Mouse (Mus musculus): ENCODE data around the gene Insm1. TPM values are rescaled to one million over a fixed set of nuclear protein-coding genes. Genes with fewer than 3 reads are reported as not detected.

The Insm1 gene
- polyA plus RNA-seq, 1 experiment from 2014 or later, result 1.7 TPM

DNA sequence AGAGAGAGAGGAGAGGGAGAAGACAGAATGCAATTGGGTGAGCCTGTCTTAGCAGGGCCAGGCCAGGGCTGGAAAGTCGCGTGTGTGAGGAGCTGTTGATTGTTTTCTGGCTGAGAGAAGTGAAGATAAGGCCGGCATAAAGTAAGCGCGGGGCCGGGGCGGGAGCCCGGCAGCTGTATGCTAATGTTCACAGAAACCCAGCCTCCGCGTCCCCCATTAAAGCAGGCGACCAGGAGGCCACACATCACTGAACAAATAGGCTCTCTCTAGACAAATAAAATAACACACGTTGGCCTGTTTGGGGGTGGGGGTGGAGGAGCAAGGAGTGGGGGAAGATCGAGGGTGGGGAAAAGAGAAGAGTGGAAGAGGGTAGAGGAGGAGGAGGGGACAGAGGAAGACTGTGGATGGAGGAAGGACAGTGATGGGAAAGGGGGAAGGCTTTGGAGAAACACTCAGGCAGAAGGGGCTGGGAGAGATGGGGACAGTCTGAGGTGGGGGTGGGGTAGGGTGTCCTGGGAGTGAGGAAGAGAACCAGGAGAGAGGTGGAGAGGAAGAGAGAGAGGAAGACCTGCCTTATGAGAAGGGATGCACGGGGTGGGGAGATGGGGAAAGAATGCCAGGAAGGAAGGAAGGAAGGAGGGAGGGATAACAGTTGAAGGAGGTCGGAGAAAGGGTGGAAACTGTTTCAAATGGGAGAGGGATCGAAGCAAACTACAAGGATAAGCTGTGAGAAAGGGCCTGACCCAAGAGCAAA, 4.3 kb upstream of the Insm1 start:
- ATAC-seq (ENCODE audit: insufficient number of reproducible peaks, low FRiP score, low TSS enrichment, low read depth), result no peak
- Histone ChIP-seq H3K27me3 (peaks cover 75% of the 10 kb centered on the region), H3K4me3 (replicated peaks) (no peak overlapping the region), H3K36me3 (no peaks in the 10 kb centered on the region), H3K4me2 (replicated peaks) (peak overlapping the region; percentile 47; the same call in 1 of the 2 replicates), H3K4me1 (peaks cover 28% of the 10 kb centered on the region), H3K9ac (no peak overlapping the region), H3K27ac (replicated peaks) (no peak overlapping the region), H3K9me3 (replicated peaks) (no peaks in the 10 kb centered on the region)
- 5% methylated on average over 16 of the region's 16 CpGs for WGBS

DNA sequence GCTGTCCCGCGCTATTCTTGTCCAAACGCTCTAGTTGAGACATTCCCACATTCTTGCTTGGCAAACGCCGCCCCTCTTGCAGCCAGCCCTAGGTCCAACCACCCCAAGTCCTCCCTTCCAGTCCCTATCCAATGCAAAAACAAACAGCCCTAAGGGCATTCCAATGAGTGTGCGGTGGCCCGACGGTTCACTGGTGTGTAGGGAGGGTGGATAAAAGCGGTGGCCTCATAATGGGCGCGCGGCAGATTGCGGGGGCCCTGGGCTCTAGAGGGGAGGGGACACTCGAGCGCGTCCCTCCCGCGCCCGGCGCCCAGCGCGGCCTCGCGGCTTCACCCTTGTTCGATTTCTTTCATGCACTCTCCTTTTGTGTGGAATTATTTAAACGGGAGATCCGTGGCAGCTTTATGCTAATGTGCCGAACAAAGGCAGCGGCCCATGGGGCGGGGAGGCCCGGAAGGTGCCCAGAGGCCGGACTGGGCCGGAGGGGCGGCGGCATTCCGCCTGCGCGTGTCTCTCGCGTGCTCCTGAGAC, 3.5 kb upstream of the Insm1 start:
- Histone ChIP-seq H3K4me3 (replicated peaks) (peak overlapping the region; percentile 33), H3K9me3 (replicated peaks) (no peaks in the 10 kb centered on the region), H3K9ac (no peak overlapping the region), H3K27ac (replicated peaks) (no peak overlapping the region), H3K4me1 (peaks cover 36% of the 10 kb centered on the region), H3K36me3 (no peaks in the 10 kb centered on the region), H3K4me2 (replicated peaks) (peak overlapping the region; percentile 47), H3K27me3 (peaks cover 79% of the 10 kb centered on the region)
- ATAC-seq (ENCODE audit: insufficient number of reproducible peaks, low FRiP score, low TSS enrichment, low read depth), result no peak
- 3% methylated on average over 40 of the region's 40 CpGs for WGBS

DNA sequence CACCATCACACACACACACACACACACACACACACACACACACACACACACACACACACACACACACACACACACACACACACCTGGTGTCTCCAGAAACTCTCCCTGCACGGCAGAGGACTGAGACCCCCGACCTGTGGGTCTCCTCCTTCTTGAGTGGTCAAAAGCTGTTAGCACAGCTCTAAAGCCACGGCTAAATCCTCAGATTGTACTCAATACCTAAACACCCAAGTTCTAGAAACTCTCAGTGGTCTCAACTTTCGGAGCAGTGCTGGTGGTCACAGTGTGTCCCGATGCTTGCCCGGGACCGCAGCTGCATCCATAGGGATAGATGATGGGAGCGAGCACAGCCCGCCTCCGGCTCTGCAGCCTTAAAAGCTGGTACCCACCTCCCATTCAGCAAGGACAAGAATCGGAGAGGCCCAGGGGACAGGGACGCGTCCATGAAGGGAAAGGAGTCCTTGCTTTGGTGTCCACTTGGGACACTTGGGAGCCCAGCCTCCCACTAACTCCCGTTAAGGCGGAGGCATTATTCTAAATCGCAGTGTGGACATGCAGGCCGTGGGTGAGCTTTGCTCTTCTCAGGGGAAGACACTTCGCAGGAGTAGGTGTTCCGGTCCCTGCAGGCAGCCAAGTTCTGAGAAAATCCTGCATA, 2.7 kb upstream of the Insm1 start:
- Histone ChIP-seq H3K27me3 (peaks cover 87% of the 10 kb centered on the region), H3K9me3 (replicated peaks) (no peaks in the 10 kb centered on the region), H3K4me2 (replicated peaks) (no peak overlapping the region), H3K36me3 (no peaks in the 10 kb centered on the region), H3K9ac (no peak overlapping the region), H3K4me3 (replicated peaks) (no peak overlapping the region; the same call in 1 of the 2 replicates), H3K4me1 (peaks cover 40% of the 10 kb centered on the region), H3K27ac (replicated peaks) (no peak overlapping the region)
- ATAC-seq (ENCODE audit: insufficient number of reproducible peaks, low FRiP score, low TSS enrichment, low read depth), result no peak
- 8% methylated on average over 19 of the region's 19 CpGs for WGBS

GRCm38 (mm10) chr2:146219791-146220190, 1.9 kb upstream of the Insm1 start:
- Histone ChIP-seq H3K9me3 (replicated peaks) (no peaks in the 10 kb centered on the region), H3K27me3 (peaks cover 89% of the 10 kb centered on the region), H3K27ac (replicated peaks) (no peak overlapping the region), H3K9ac (no peak overlapping the region), H3K4me1 (peaks cover 40% of the 10 kb centered on the region), H3K36me3 (no peaks in the 10 kb centered on the region), H3K4me2 (replicated peaks) (no peak overlapping the region), H3K4me3 (replicated peaks) (no peak overlapping the region)
- WGBS, result 12% methylated on average over 11 of the region's 11 CpGs
- no peak for ATAC-seq (ENCODE audit: insufficient number of reproducible peaks, low FRiP score, low TSS enrichment, low read depth)

DNA sequence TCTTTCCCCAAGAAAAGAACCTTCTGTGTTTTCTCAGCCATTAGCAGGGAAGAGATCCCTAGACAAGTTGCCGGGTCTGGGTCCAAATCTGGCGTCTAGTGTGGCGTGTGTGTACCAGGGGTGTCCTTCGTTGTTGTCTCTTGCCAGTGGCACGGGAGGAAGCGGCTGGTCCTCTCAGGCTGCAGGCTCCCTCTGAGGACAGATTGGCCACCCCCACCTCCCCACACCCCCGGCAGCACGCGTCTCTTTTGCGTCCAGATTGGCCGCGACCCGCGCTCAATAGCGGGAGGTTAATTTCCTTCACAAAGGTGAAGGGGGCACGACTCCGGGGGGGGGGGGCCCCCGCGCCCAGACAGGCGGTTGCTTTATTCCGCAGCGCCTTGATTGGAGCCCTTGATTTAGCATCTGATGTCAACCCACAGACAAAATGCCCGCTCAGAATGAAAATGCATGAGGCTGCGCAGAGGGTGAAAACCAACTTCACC, 1.1 kb upstream of the Insm1 start:
- H3K9me3 ChIP-seq (replicated peaks), result no peaks in the 10 kb centered on the region
- 2% methylated on average over 24 of the region's 24 CpGs for WGBS
- H3K4me3 ChIP-seq (replicated peaks), result peak overlapping the region; percentile 52
- no peak overlapping the region for H3K9ac ChIP-seq
- H3K36me3 ChIP-seq, result no peaks in the 10 kb centered on the region
- no peak for ATAC-seq (ENCODE audit: insufficient number of reproducible peaks, low FRiP score, low TSS enrichment, low read depth)
- H3K4me1 ChIP-seq, result peaks cover 40% of the 10 kb centered on the region
- peak overlapping the region; percentile 99 for H3K4me2 ChIP-seq (replicated peaks)
- no peak overlapping the region for H3K27ac ChIP-seq (replicated peaks)
- peaks cover 88% of the 10 kb centered on the region for H3K27me3 ChIP-seq

DNA sequence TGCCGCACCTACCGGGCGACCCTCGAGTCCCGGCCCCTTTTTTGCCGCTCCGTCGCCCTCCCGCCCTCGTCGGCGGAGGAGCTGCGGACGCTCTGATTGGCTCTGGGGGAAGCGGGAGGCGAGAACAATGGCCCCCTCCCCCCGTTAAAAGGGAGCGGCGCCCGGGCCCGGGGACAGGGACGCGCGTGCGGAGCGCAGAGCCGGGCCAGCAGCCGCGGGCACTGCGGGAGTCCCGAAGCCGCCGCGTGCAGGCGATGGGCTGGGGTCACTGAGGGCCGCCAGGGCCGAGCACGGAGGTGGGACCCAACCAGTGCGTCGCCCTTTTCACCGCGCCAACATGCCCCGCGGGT, 183 bp downstream of the Insm1 start:
- H3K4me3 ChIP-seq (replicated peaks), result peak overlapping the region; percentile 52
- no peak overlapping the region; the same call in 1 of the 2 replicates for H3K9ac ChIP-seq
- H3K27me3 ChIP-seq, result peaks cover 91% of the 10 kb centered on the region
- no peaks in the 10 kb centered on the region for H3K9me3 ChIP-seq (replicated peaks)
- H3K27ac ChIP-seq (replicated peaks), result no peak overlapping the region
- peak overlapping the region; percentile 99 for H3K4me2 ChIP-seq (replicated peaks)
- H3K4me1 ChIP-seq, result peaks cover 40% of the 10 kb centered on the region
- under 1% methylated on average over 38 of the region's 44 CpGs for WGBS
- ATAC-seq (ENCODE audit: insufficient number of reproducible peaks, low FRiP score, low TSS enrichment, low read depth), result peak; percentile 48; the same call in 1 of the 2 replicates
- H3K36me3 ChIP-seq, result no peaks in the 10 kb centered on the region

DNA sequence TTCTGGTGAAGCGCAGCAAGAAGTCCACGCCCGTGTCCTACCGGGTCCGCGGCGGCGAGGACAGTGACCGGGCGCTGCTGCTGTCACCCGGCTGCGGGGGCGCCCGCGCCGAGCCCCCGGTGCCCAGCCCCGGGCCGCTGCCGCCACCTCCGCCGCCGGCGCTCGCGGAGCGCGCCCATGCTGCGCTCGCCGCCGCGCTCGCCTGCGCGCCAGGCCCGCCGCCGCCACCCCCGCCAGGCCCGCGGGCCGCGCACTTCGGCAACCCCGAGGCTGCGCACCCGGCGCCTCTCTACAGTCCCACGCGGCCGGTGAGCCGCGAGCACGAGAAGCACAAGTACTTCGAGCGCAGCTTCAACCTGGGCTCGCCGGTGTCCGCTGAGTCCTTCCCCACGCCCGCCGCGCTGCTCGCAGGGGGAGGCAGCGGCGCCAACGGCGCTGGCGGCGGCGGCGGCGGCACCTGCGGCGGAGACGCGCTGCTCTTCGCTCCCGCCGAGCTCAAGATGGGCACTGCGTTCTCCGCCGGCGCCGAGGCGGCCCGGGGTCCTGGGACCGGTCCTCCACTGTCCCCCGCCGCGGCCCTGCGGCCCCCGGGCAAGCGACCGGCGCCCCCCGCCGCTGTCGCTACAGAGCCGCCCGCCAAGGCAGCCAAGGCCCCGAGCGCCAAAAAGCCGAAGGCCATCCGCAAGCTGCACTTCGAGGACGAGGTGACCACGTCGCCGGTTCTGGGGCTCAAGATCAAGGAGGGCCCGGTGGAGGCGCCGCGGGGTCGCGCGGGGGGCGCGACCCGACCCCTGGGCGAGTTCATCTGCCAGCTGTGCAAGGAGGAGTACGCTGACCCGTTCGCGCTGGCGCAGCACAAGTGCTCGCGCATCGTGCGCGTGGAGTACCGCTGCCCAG, 806 bp downstream of the Insm1 start:
- under 1% methylated on average over 111 of the region's 133 CpGs for WGBS
- Histone ChIP-seq H3K4me2 (replicated peaks) (peak overlapping the region; percentile 99), H3K4me1 (peaks cover 40% of the 10 kb centered on the region), H3K4me3 (replicated peaks) (peak overlapping the region; percentile 52), H3K27me3 (peaks cover 93% of the 10 kb centered on the region), H3K36me3 (no peaks in the 10 kb centered on the region), H3K9ac (peak overlapping the region; percentile 6; the same call in 1 of the 2 replicates), H3K9me3 (replicated peaks) (no peaks in the 10 kb centered on the region), H3K27ac (replicated peaks) (no peak overlapping the region)
- ATAC-seq (ENCODE audit: insufficient number of reproducible peaks, low FRiP score, low TSS enrichment, low read depth), result 0 out of 2 replicates have a peak, but pooled peaks have one; percentile 9

DNA sequence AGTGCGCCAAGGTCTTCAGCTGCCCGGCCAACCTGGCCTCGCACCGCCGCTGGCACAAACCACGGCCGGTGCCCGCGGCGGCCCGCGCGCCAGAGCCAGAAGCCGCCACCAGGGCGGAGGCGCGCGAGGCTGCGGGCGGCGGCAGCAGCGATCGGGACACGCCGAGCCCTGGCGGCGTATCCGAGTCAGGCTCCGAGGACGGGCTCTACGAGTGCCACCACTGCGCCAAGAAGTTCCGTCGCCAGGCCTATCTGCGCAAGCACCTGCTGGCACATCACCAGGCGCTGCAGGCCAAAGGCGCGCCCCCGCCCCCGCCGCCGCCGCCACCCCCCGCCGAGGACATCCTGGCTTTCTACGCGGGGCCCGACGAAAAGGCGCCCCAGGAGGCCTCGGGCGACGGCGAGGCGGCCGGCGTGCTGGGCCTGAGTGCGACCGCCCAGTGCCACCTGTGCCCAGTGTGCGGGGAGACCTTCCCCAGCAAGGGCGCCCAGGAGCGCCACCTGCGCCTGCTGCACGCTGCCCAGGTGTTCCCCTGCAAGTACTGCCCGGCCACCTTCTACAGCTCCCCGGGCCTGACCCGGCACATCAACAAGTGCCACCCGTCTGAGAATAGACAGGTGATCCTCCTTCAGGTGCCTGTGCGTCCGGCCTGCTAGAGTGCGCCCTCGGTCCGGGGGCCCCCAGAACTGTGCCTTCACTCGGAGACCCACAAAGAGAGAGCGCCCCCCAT, 1.6 kb downstream of the Insm1 start:
- Histone ChIP-seq H3K4me1 (peaks cover 34% of the 10 kb centered on the region), H3K4me3 (replicated peaks) (peak overlapping the region; percentile 52), H3K27ac (replicated peaks) (no peak overlapping the region), H3K9ac (no peak overlapping the region), H3K4me2 (replicated peaks) (peak overlapping the region; percentile 99), H3K9me3 (replicated peaks) (no peaks in the 10 kb centered on the region), H3K36me3 (no peaks in the 10 kb centered on the region), H3K27me3 (peaks cover 93% of the 10 kb centered on the region)
- no peak for ATAC-seq (ENCODE audit: insufficient number of reproducible peaks, low FRiP score, low TSS enrichment, low read depth)
- WGBS, result 1% methylated on average over 74 of the region's 75 CpGs

DNA sequence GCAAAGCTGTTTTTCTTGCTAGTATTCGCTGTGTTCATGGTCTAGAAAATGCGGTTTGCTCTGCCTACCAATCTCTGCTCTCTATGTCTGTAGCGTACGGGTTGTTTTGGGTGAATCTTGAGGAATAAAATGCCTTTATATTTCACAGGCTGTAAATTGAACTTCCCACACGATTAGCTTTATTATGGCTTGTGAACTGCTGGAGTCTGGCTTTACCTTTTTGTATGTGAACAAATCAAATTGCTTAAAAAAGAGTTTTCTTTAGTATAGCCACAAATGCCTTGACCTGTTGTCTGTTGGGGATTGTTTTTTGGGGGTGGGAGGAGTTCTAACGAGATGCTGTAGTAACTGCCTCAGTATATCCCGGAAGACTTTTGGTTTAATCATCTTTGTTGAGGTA, 2.4 kb downstream of the Insm1 start:
- H3K4me1 ChIP-seq, result peaks cover 31% of the 10 kb centered on the region
- H3K9me3 ChIP-seq (replicated peaks), result no peaks in the 10 kb centered on the region
- H3K4me2 ChIP-seq (replicated peaks), result no peak overlapping the region
- H3K27ac ChIP-seq (replicated peaks), result no peak overlapping the region
- no peaks in the 10 kb centered on the region for H3K36me3 ChIP-seq
- peaks cover 94% of the 10 kb centered on the region for H3K27me3 ChIP-seq
- H3K9ac ChIP-seq, result no peak overlapping the region
- WGBS, result 12% methylated on average over 7 of the region's 7 CpGs
- no peak for ATAC-seq (ENCODE audit: insufficient number of reproducible peaks, low FRiP score, low TSS enrichment, low read depth)
- H3K4me3 ChIP-seq (replicated peaks), result peak overlapping the region; percentile 52; the same call in 1 of the 2 replicates

DNA sequence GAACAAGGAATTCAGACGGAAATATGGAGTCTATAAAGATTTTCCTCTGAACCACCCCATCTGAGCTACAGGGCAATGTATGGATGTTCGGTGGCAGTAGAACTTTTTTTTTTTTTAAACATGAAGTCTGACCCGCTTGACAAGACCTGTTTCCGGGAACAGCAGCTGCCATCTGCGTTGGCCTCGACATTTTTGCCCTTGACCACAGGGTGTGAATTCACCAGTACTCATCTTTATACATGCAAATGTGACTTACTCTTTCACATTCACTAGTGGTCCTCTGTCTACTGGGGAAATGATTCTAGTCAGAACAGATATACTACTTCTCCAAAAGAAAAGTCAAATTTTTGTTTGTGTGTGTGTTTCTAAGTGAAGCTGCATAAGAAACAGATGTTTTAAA, 4.1 kb downstream of the Insm1 start:
- no peak overlapping the region for H3K4me3 ChIP-seq (replicated peaks)
- H3K9ac ChIP-seq, result no peak overlapping the region
- no peaks in the 10 kb centered on the region for H3K36me3 ChIP-seq
- peaks cover 29% of the 10 kb centered on the region for H3K4me1 ChIP-seq
- H3K27me3 ChIP-seq, result peaks cover 82% of the 10 kb centered on the region
- no peak overlapping the region for H3K4me2 ChIP-seq (replicated peaks)
- H3K27ac ChIP-seq (replicated peaks), result no peak overlapping the region
- H3K9me3 ChIP-seq (replicated peaks), result no peaks in the 10 kb centered on the region
- WGBS, result 11% methylated on average over 6 of the region's 6 CpGs
- ATAC-seq (ENCODE audit: insufficient number of reproducible peaks, low FRiP score, low TSS enrichment, low read depth), result no peak

Data from embryonic facial prominence, embryonic 15.5 days (tissue).